Comparison of ENCODE assay signal across 18 mouse cellular contexts in genomic region chr14:9284976-9285605, GRCm38 (mm10).
DNase-seq lines count a peak whose midpoint lies in the region; ATAC-seq and TF ChIP-seq lines count a peak whose summit lies in the region.
"Had no signal": no experiment of that assay in that cellular context is flagged by ENCODE, and none has a peak within 500 bp of the region (broad histone marks: within the 10 kb centered on the region; RNA-seq: fewer than 3 reads in every experiment).

No protein-coding gene starts in this region.

- H3K4me1 ChIP-seq in stomach, embryonic 16.5 days (ENCODE audit: control insufficient read depth, insufficient read depth, low read length): no peaks in the 10 kb centered on the region
- H3K4me1 ChIP-seq: embryonic facial prominence, embryonic 12.5 days; limb, embryonic 12.5 days had no signal

- 88% methylated on average over 2 of the region's 2 CpGs for WGBS in stomach, embryonic 16.5 days

- DNase-seq in gastrocnemius, adult 2 months: peak; percentile 19
- DNase-seq in gastrocnemius, postnatal 14 days: no peak
- DNase-seq in left cerebral cortex, postnatal 4 days: peak; percentile 11
- no peak for DNase-seq in left cerebral cortex, adult 2 months (ENCODE audit: extremely low spot score in 1 of 2, low spot score in 2 of 2)
- peak; percentile 5 to 9 for DNase-seq in urinary bladder, postnatal 36 days (ENCODE audit: low spot score in 2 of 2)
- DNase-seq in urinary bladder, adult 2 months (ENCODE audit: low spot score): no peak
- DNase-seq in heart, postnatal 4 days: no peak
- DNase-seq: adrenal gland, adult 2 months; gastrocnemius, postnatal 36 days; kidney, adult 9 months had no signal

- no peaks in the 10 kb centered on the region for H3K9me3 ChIP-seq in stomach, embryonic 16.5 days (replicated peaks; ENCODE audit: control insufficient read depth, low read length)
- H3K9me3 ChIP-seq: embryonic facial prominence, embryonic 12.5 days; forebrain, embryonic 13.5 days; limb, embryonic 12.5 days had no signal

- H3K4me3 ChIP-seq in gastrocnemius, adult 2 months: no peak overlapping the region
- no peak overlapping the region for H3K4me3 ChIP-seq in left cerebral cortex, adult 2 months
- H3K4me3 ChIP-seq in stomach, embryonic 16.5 days (replicated peaks; ENCODE audit: low read length): no peak overlapping the region
- H3K4me3 ChIP-seq: embryonic facial prominence, embryonic 12.5 days; forebrain, embryonic 13.5 days; layer of hippocampus, adult 2 months; limb, embryonic 12.5 days had no signal

- H3K27me3 ChIP-seq in stomach, embryonic 16.5 days (ENCODE audit: control insufficient read depth, insufficient read depth, low read length): no peaks in the 10 kb centered on the region
- H3K27me3 ChIP-seq: embryonic facial prominence, embryonic 12.5 days; forebrain, embryonic 13.5 days; limb, embryonic 12.5 days had no signal

- intact Hi-C loops in gastrocnemius, adult 2 months (cut with DNase I): no loop called here
- intact Hi-C loops in gastrocnemius, postnatal 14 days (cut with DNase I; ENCODE audit: low total_unique reads): no loop called here
- intact Hi-C loops in left cerebral cortex, postnatal 4 days (cut with DNase I): no loop called here
- intact Hi-C loops in left cerebral cortex, adult 2 months (cut with DNase I): no loop called here

- TF ChIP-seq CTCF in gastrocnemius, adult 2 months (IDR thresholded peaks at IDR 0.05): no peak
- no peak for TF ChIP-seq CTCF in left cerebral cortex, adult 2 months (IDR thresholded peaks at IDR 0.05)

- no peak overlapping the region for H3K9ac ChIP-seq in stomach, embryonic 16.5 days (ENCODE audit: low read length)
- H3K9ac ChIP-seq: embryonic facial prominence, embryonic 12.5 days; forebrain, embryonic 13.5 days; limb, embryonic 12.5 days; liver, embryonic 14.5 days had no signal

- peak; percentile 44 for ATAC-seq in stomach, embryonic 16.5 days (ENCODE audit: insufficient read depth, low FRiP score)
- ATAC-seq: forebrain, embryonic 13.5 days; inflammation-experienced regulatory T-cells, adult 6 months; lung, postnatal 0 days had no signal

- H3K36me3 ChIP-seq in stomach, embryonic 16.5 days (ENCODE audit: control insufficient read depth, insufficient read depth, low read length): no peaks in the 10 kb centered on the region
- H3K36me3 ChIP-seq: embryonic facial prominence, embryonic 12.5 days; limb, embryonic 12.5 days had no signal

- no peak overlapping the region for H3K27ac ChIP-seq in gastrocnemius, adult 2 months
- no peak overlapping the region for H3K27ac ChIP-seq in left cerebral cortex, adult 2 months
- no peak overlapping the region for H3K27ac ChIP-seq in stomach, embryonic 16.5 days (ENCODE audit: low read length)
- H3K27ac ChIP-seq: embryonic facial prominence, embryonic 12.5 days; forebrain, embryonic 13.5 days; layer of hippocampus, adult 2 months; limb, embryonic 12.5 days; liver, embryonic 14.5 days had no signal

- no peak overlapping the region for H3K4me2 ChIP-seq in stomach, embryonic 16.5 days (ENCODE audit: low read depth, low read length)
- H3K4me2 ChIP-seq: embryonic facial prominence, embryonic 12.5 days; forebrain, embryonic 13.5 days; limb, embryonic 12.5 days had no signal

Comparison
In these comparisons a context has a peak if more than half of its experiments do, and no peak if none do; other contexts are left out.
1. DNase-seq: peak in gastrocnemius, adult 2 months (single experiment), left cerebral cortex, postnatal 4 days (single experiment) and urinary bladder, postnatal 36 days (2 of 2); none in gastrocnemius, postnatal 14 days (single experiment), left cerebral cortex, adult 2 months (0 of 2), urinary bladder, adult 2 months (single experiment) and heart, postnatal 4 days (single experiment).